Mouse (Mus musculus) kidney, postnatal 14 days (tissue): ENCODE data around the gene Cdk19.
"Not testable (repeated sequence)": the region's sequence is repeated elsewhere in the genome, so short reads cannot be mapped to it uniquely, and the experiment has no call there.

Experiments used
- DNase-seq: peaks from one replicate; pipeline ENCODE4 v3.0.0; 2022; ENCODE audit warnings: mixed read lengths

Gene Cdk19

GRCm38 (mm10) chr10:40399328-40399727 lies 60.0 kb downstream of the Cdk19 start:
- no peak for DNase-seq

- no peak for DNase-seq
Measured at GRCm38 (mm10) chr10:40400293-40400692, 60.9 kb downstream of the Cdk19 start.

GRCm38 (mm10) chr10:40406655-40407054 lies 67.3 kb downstream of the Cdk19 start:
- DNase-seq: no peak

- DNase-seq: no peak
Measured at GRCm38 (mm10) chr10:40409336-40409735, 70.0 kb downstream of the Cdk19 start.

- DNase-seq: no peak
Measured at GRCm38 (mm10) chr10:40411370-40411769, 72.0 kb downstream of the Cdk19 start.

GRCm38 (mm10) chr10:40416944-40417343 lies 77.6 kb downstream of the Cdk19 start:
- DNase-seq: peak; percentile 38

- DNase-seq: no peak
Measured at GRCm38 (mm10) chr10:40419841-40420240, 80.5 kb downstream of the Cdk19 start.

- DNase-seq: peak; percentile 8
Measured at GRCm38 (mm10) chr10:40420703-40421102, 81.3 kb downstream of the Cdk19 start.

- DNase-seq: no peak
Measured at GRCm38 (mm10) chr10:40421724-40422123, 82.4 kb downstream of the Cdk19 start.

GRCm38 (mm10) chr10:40422696-40423095 lies 83.3 kb downstream of the Cdk19 start:
- DNase-seq: no peak

- DNase-seq: not testable (repeated sequence)
Measured at GRCm38 (mm10) chr10:40424428-40424827, 85.1 kb downstream of the Cdk19 start.

- DNase-seq: no peak
Measured at GRCm38 (mm10) chr10:40425243-40426095, 86.1 kb downstream of the Cdk19 start.

- no peak for DNase-seq
Measured at GRCm38 (mm10) chr10:40426096-40426450, 86.7 kb downstream of the Cdk19 start.

- no peak for DNase-seq
Measured at GRCm38 (mm10) chr10:40428633-40429032, 89.3 kb downstream of the Cdk19 start.

- no peak for DNase-seq
Measured at GRCm38 (mm10) chr10:40429081-40429480, 89.7 kb downstream of the Cdk19 start.

- no peak for DNase-seq
Measured at GRCm38 (mm10) chr10:40430209-40430608, 90.8 kb downstream of the Cdk19 start.

- DNase-seq: no peak
Measured at GRCm38 (mm10) chr10:40431957-40432356, 92.6 kb downstream of the Cdk19 start.

- DNase-seq: no peak
Measured at GRCm38 (mm10) chr10:40432375-40432774, 93.0 kb downstream of the Cdk19 start.

- DNase-seq: no peak
Measured at GRCm38 (mm10) chr10:40435402-40435801, 96.0 kb downstream of the Cdk19 start.

GRCm38 (mm10) chr10:40437117-40437516 lies 97.8 kb downstream of the Cdk19 start:
- DNase-seq: no peak

- DNase-seq: no peak
Measured at GRCm38 (mm10) chr10:40440740-40441139, 101.4 kb downstream of the Cdk19 start.

GRCm38 (mm10) chr10:40442076-40442475 lies 102.7 kb downstream of the Cdk19 start:
- no peak for DNase-seq

- no peak for DNase-seq
Measured at GRCm38 (mm10) chr10:40443371-40443770, 104.0 kb downstream of the Cdk19 start.

GRCm38 (mm10) chr10:40443806-40444357 lies 104.5 kb downstream of the Cdk19 start:
- no peak for DNase-seq

- no peak for DNase-seq
Measured at GRCm38 (mm10) chr10:40444586-40444985, 105.2 kb downstream of the Cdk19 start.
